Mouse (Mus musculus) kidney, adult 18-20 months (tissue): ENCODE measurements at regions not wholly inside any gene's neighbourhood (a gene's known extent, or its start where the extent isn't known, plus 50 kb on each side); places are given as distances from the start of the nearest gene placed in this dataset.

Experiments used
- DNase-seq: peaks from one replicate; pipeline ENCODE4 v3.0.0; 2021

GRCm38 (mm10) chr10:66912440-66912839 is 183.5 kb upstream of the Jmjd1c start:
- DNase-seq = no peak

- no peak for DNase-seq
Measured at GRCm38 (mm10) chr10:66913187-66913586, 182.7 kb upstream of the Jmjd1c start.

GRCm38 (mm10) chr10:66913627-66914026 is 182.3 kb upstream of the Jmjd1c start:
- peak; percentile 37 for DNase-seq

- DNase-seq = peak; percentile 59
Measured at GRCm38 (mm10) chr10:66914288-66914975, 181.5 kb upstream of the Jmjd1c start.

- no peak for DNase-seq
Measured at GRCm38 (mm10) chr10:66915801-66916200, 180.1 kb upstream of the Jmjd1c start.

GRCm38 (mm10) chr10:66917725-66918124 is 178.2 kb upstream of the Jmjd1c start:
- no peak for DNase-seq

- no peak for DNase-seq
Measured at GRCm38 (mm10) chr10:66918713-66919112, 177.2 kb upstream of the Jmjd1c start.

GRCm38 (mm10) chr10:66919953-66920760 is 175.8 kb upstream of the Jmjd1c start:
- DNase-seq = peak; percentile 91

- peak; percentile 98 for DNase-seq
Measured at GRCm38 (mm10) chr10:66920761-66921684, 174.9 kb upstream of the Jmjd1c start.

- no peak for DNase-seq
Measured at GRCm38 (mm10) chr10:66921776-66922175, 174.1 kb upstream of the Jmjd1c start.

GRCm38 (mm10) chr10:66922314-66922713 is 173.6 kb upstream of the Jmjd1c start:
- no peak for DNase-seq

GRCm38 (mm10) chr10:66923947-66924346 is 172.0 kb upstream of the Jmjd1c start:
- no peak for DNase-seq

- DNase-seq = no peak
Measured at GRCm38 (mm10) chr10:66924418-66924817, 171.5 kb upstream of the Jmjd1c start.

GRCm38 (mm10) chr10:66925553-66926127 is 170.3 kb upstream of the Jmjd1c start:
- no peak for DNase-seq

- no peak for DNase-seq
Measured at GRCm38 (mm10) chr10:66927651-66928050, 168.3 kb upstream of the Jmjd1c start.

- DNase-seq = no peak
Measured at GRCm38 (mm10) chr10:66928211-66928990, 167.5 kb upstream of the Jmjd1c start.

- DNase-seq = peak; percentile 63
Measured at GRCm38 (mm10) chr10:66930563-66930962, 165.4 kb upstream of the Jmjd1c start.

- DNase-seq = peak; percentile 40
Measured at GRCm38 (mm10) chr10:66931505-66931904, 164.4 kb upstream of the Jmjd1c start.

GRCm38 (mm10) chr10:66932544-66932943 is 163.4 kb upstream of the Jmjd1c start:
- no peak for DNase-seq

GRCm38 (mm10) chr10:66933689-66934088 is 162.2 kb upstream of the Jmjd1c start:
- DNase-seq = no peak

GRCm38 (mm10) chr10:66935731-66936130 is 160.2 kb upstream of the Jmjd1c start:
- no peak for DNase-seq

- no peak for DNase-seq
Measured at GRCm38 (mm10) chr10:66937116-66937515, 158.8 kb upstream of the Jmjd1c start.
